Mouse (Mus musculus) ES-Bruce4 (cell line): ENCODE data around the gene Serpina9.

ENCODE experiments used
- CTCF ChIP-seq: IDR thresholded peaks from one replicate; pipeline ENCODE4 v1.8.1; 2011; ENCODE audit warnings: low read depth, low read length
- EP300 ChIP-seq: IDR thresholded peaks from 2 replicates; pipeline ENCODE4 v1.6.1; 2011; ENCODE audit warnings: low read depth, low read length; ENCODE audit not compliant: insufficient read depth
- POLR2A ChIP-seq: IDR thresholded peaks from one replicate; pipeline ENCODE4 v1.8.1; 2011; ENCODE audit warnings: low read length; ENCODE audit not compliant: insufficient read depth

- no peak for TF ChIP-seq EP300
- TF ChIP-seq POLR2A: no peak
- no peak for TF ChIP-seq CTCF
These were observed 51.2 kb downstream of the Serpina9 start for GRCm38 (mm10) chr12:103962337-103962736.
